In the genomic region with DNA sequence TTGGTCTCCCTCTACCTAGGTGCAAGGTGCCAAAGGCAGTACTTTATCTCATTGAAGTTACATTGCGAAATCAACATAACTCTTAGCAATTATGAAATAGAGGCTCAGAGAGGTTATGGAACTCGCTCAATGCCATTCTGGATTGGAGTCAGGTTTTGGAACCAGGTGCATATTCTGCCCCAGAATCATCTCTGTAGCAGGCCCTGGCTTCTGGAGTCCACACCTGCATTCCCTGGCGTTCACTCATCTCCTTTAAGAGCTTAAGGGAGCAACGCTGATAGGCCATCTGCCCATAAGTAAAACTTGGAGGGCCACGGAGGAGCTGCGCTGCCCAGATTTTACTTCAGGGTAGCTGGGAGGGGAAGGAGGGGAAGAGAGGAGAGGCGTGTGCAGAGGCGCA, we compare ENCODE assay signal across 10 mouse cellular contexts. TPM values are rescaled to one million over a fixed set of nuclear protein-coding genes. Genes with fewer than 3 reads are reported as not detected.
DNase-seq lines count a peak whose midpoint lies in the region; ATAC-seq and TF ChIP-seq lines count a peak whose summit lies in the region.
"Had no signal": no experiment of that assay in that cellular context is flagged by ENCODE, and none has a peak within 500 bp of the region (broad histone marks: within the 10 kb centered on the region; RNA-seq: fewer than 3 reads in every experiment).

No protein-coding gene starts in this region.

- ATAC-seq in heart, embryonic 12.5 days (ENCODE audit: insufficient number of reproducible peaks, low FRiP score) = no peak
- ATAC-seq in intestine, embryonic 15.5 days = peak; percentile 22
- peak; percentile 43 for ATAC-seq in lung, postnatal 0 days

- H3K4me1 ChIP-seq in heart, embryonic 12.5 days (replicated peaks) = peaks cover 48% of the 10 kb centered on the region
- peaks cover 35% of the 10 kb centered on the region for H3K4me1 ChIP-seq in intestine, embryonic 15.5 days (replicated peaks)
- peaks cover 22% of the 10 kb centered on the region for H3K4me1 ChIP-seq in lung, postnatal 0 days (ENCODE audit: insufficient read depth, low read depth, low read length)

- peaks cover 19% of the 10 kb centered on the region for H3K36me3 ChIP-seq in heart, embryonic 12.5 days
- peaks cover 13% of the 10 kb centered on the region for H3K36me3 ChIP-seq in intestine, embryonic 15.5 days
- H3K36me3 ChIP-seq in lung, postnatal 0 days (ENCODE audit: insufficient read depth, low read length) = peaks cover 13% of the 10 kb centered on the region; the same call in 1 of the 2 replicates

- H3K9ac ChIP-seq in heart, embryonic 12.5 days = no peak overlapping the region
- 0 out of 2 replicates have a peak overlapping the region, but pooled peaks have one; percentile 2 for H3K9ac ChIP-seq in intestine, embryonic 15.5 days
- no peak overlapping the region for H3K9ac ChIP-seq in lung, postnatal 0 days (replicated peaks; ENCODE audit: low read depth)

- H3K9me3 ChIP-seq in heart, embryonic 12.5 days (replicated peaks) = no peaks in the 10 kb centered on the region
- no peaks in the 10 kb centered on the region for H3K9me3 ChIP-seq in intestine, embryonic 15.5 days
- H3K9me3 ChIP-seq in lung, postnatal 0 days (ENCODE audit: low read length) = no peaks in the 10 kb centered on the region
- H3K9me3 ChIP-seq: megakaryocyte, embryonic 14.5 days had no signal

- no peak overlapping the region; the same call in 1 of the 2 replicates for H3K4me3 ChIP-seq in heart, embryonic 12.5 days
- no peak overlapping the region for H3K4me3 ChIP-seq in intestine, embryonic 15.5 days (replicated peaks)
- no peak overlapping the region for H3K4me3 ChIP-seq in lung, postnatal 0 days (ENCODE audit: low read depth, low read length)

- TF ChIP-seq EP300 in lung, postnatal 0 days (IDR thresholded peaks at IDR 0.05) = peak; percentile 65; the same call in 1 of the 2 replicates

- DNase-seq in heart, postnatal 4 days = no peak
- DNase-seq in MEL-GATA-1-ER (ENCODE audit: extremely low read depth, low read depth) = peak; percentile 35
- DNase-seq in lung, postnatal 0 days (ENCODE audit: low spot score) = peak; percentile 83
- DNase-seq in layer of hippocampus, adult 9-10 months (ENCODE audit: low spot score) = no peak
- DNase-seq in layer of hippocampus, adult 18-20 months (ENCODE audit: low spot score in 2 of 2) = no peak
- no peak for DNase-seq in adrenal gland, postnatal 10 days
- DNase-seq: kidney, adult 11 months had no signal

- H3K27ac ChIP-seq in heart, embryonic 12.5 days (ENCODE audit: poor library complexity, severe bottlenecking) = peak overlapping the region; percentile 82
- H3K27ac ChIP-seq in intestine, embryonic 15.5 days = peak overlapping the region; percentile 90
- H3K27ac ChIP-seq in lung, postnatal 0 days (ENCODE audit: low read length) = peak overlapping the region; percentile 89

- 82% methylated on average over 8 of the region's 8 CpGs for WGBS in heart, embryonic 12.5 days
- WGBS in intestine, embryonic 15.5 days = 72% methylated on average over 8 of the region's 8 CpGs
- 55% methylated on average over 8 of the region's 8 CpGs for WGBS in lung, postnatal 0 days

- no peaks in the 10 kb centered on the region for H3K27me3 ChIP-seq in heart, embryonic 12.5 days (replicated peaks)
- no peaks in the 10 kb centered on the region for H3K27me3 ChIP-seq in intestine, embryonic 15.5 days (replicated peaks)
- H3K27me3 ChIP-seq in lung, postnatal 0 days (replicated peaks; ENCODE audit: insufficient read depth, low read length) = no peaks in the 10 kb centered on the region
- H3K27me3 ChIP-seq: megakaryocyte, embryonic 14.5 days had no signal

- H3K4me2 ChIP-seq in heart, embryonic 12.5 days = peak overlapping the region; percentile 84
- H3K4me2 ChIP-seq in intestine, embryonic 15.5 days (replicated peaks) = peak overlapping the region; percentile 57
- H3K4me2 ChIP-seq in lung, postnatal 0 days (replicated peaks; ENCODE audit: low read depth, low read length) = peak overlapping the region; percentile 27; the same call in 1 of the 2 replicates

- no peak for TF ChIP-seq CTCF in lung, postnatal 0 days (IDR thresholded peaks at IDR 0.05)

RNA-seq across cellular contexts. Expression of a gene that starts 2.7 kb away (rescaled TPM):
- polyA plus RNA-seq in heart, embryonic 12.5 days (2016; fragmentation: Nextera tagmentation; extraction: Ambion mirVana) = 74.3 and 80.0 TPM in 2 replicates
- 10 to 100 TPM; 63.8 to 69.8 TPM for total RNA-seq in heart, postnatal 4 days (2021)
- 156 and 161 TPM in 2 replicates for polyA plus RNA-seq in intestine, embryonic 15.5 days (2015; fragmentation: Nextera tagmentation; extraction: Ambion mirVana)
- polyA plus RNA-seq in lung, postnatal 0 days (2015; fragmentation: Nextera tagmentation; extraction: Ambion mirVana) = 110 and 111 TPM in 2 replicates
- 10 to 100 TPM; 31.5 to 33.7 TPM for total RNA-seq in layer of hippocampus, adult 18-20 months (2021)
- 100 to 1,000 TPM; 110 to 122 TPM for total RNA-seq in adrenal gland, postnatal 10 days (2021)

RNA-seq across cellular contexts. Expression of a gene that starts 7.8 kb away (rescaled TPM):
- 53.6 and 59.9 TPM in 2 replicates for polyA plus RNA-seq in heart, embryonic 12.5 days (2016; fragmentation: Nextera tagmentation; extraction: Ambion mirVana)
- total RNA-seq in heart, postnatal 4 days (2021) = 10 to 100 TPM; 28.2 to 31.1 TPM
- 70.5 and 71.5 TPM in 2 replicates for polyA plus RNA-seq in intestine, embryonic 15.5 days (2015; fragmentation: Nextera tagmentation; extraction: Ambion mirVana)
- 32.8 and 35.6 TPM in 2 replicates for polyA plus RNA-seq in lung, postnatal 0 days (2015; fragmentation: Nextera tagmentation; extraction: Ambion mirVana)
- 10 to 100 TPM; 26.4 to 26.9 TPM for total RNA-seq in layer of hippocampus, adult 18-20 months (2021)
- total RNA-seq in adrenal gland, postnatal 10 days (2021) = 10 to 100 TPM; 40.3 to 46.7 TPM

RNA-seq across cellular contexts. Expression of a gene that starts 8.1 kb away (rescaled TPM):
- polyA plus RNA-seq in heart, embryonic 12.5 days (2016; fragmentation: Nextera tagmentation; extraction: Ambion mirVana) = 0.31 and 0.43 TPM in 2 replicates
- under 1 TPM; 0.19 to 0.25 TPM for total RNA-seq in heart, postnatal 4 days (2021)
- polyA plus RNA-seq in intestine, embryonic 15.5 days (2015; fragmentation: Nextera tagmentation; extraction: Ambion mirVana) = 0.15 and 0.43 TPM in 2 replicates
- 0.12 and 0.21 TPM in 2 replicates for polyA plus RNA-seq in lung, postnatal 0 days (2015; fragmentation: Nextera tagmentation; extraction: Ambion mirVana)
- total RNA-seq in layer of hippocampus, adult 18-20 months (2021) = under 1 TPM; 0.52 to 0.53 TPM
- under 1 TPM; 0.42 to 0.58 TPM for total RNA-seq in adrenal gland, postnatal 10 days (2021)

RNA-seq across cellular contexts. Expression of a gene that starts 13.8 kb away (rescaled TPM):
- polyA plus RNA-seq in heart, embryonic 12.5 days (2016; fragmentation: Nextera tagmentation; extraction: Ambion mirVana) = 7.0 and 8.0 TPM in 2 replicates
- total RNA-seq in heart, postnatal 4 days (2021) = 1 to 10 TPM; 6.3 to 6.9 TPM
- 61.6 and 76.4 TPM in 2 replicates for polyA plus RNA-seq in intestine, embryonic 15.5 days (2015; fragmentation: Nextera tagmentation; extraction: Ambion mirVana)
- polyA plus RNA-seq in lung, postnatal 0 days (2015; fragmentation: Nextera tagmentation; extraction: Ambion mirVana) = 15.0 and 18.3 TPM in 2 replicates
- 10 to 100 TPM in 1 of 2 experiments, 1 to 10 TPM in 1; 9.3 to 11.1 TPM for total RNA-seq in layer of hippocampus, adult 18-20 months (2021)
- 10 to 100 TPM; 16.7 to 19.5 TPM for total RNA-seq in adrenal gland, postnatal 10 days (2021)

RNA-seq across cellular contexts. Expression of a gene that starts 37.2 kb away (rescaled TPM):
- 0.49 and 0.64 TPM in 2 replicates for polyA plus RNA-seq in heart, embryonic 12.5 days (2016; fragmentation: Nextera tagmentation; extraction: Ambion mirVana)
- not detected for total RNA-seq in heart, postnatal 4 days (2021)
- polyA plus RNA-seq in intestine, embryonic 15.5 days (2015; fragmentation: Nextera tagmentation; extraction: Ambion mirVana) = 31.7 and 33.2 TPM in 2 replicates
- polyA plus RNA-seq in lung, postnatal 0 days (2015; fragmentation: Nextera tagmentation; extraction: Ambion mirVana) = 26.8 and 33.0 TPM in 2 replicates
- total RNA-seq in layer of hippocampus, adult 18-20 months (2021) = under 1 TPM; 0.25 to 0.72 TPM
- 1 to 10 TPM in 1 of 2 experiments, under 1 TPM in 1; 0.93 to 1.1 TPM for total RNA-seq in adrenal gland, postnatal 10 days (2021)

Comparison
In these comparisons a context has a peak if more than half of its experiments do, and no peak if none do; other contexts are left out.
1. H3K4me2 ChIP-seq: peak in every context shown above with its lines; median percentile 84 in heart, embryonic 12.5 days; 57 in intestine, embryonic 15.5 days; 27 in lung, postnatal 0 days.
2. DNase-seq: peak in MEL-GATA-1-ER (single experiment) and lung, postnatal 0 days (single experiment); none in heart, postnatal 4 days (single experiment), layer of hippocampus, adult 9-10 months (single experiment), layer of hippocampus, adult 18-20 months (0 of 2) and adrenal gland, postnatal 10 days (single experiment).
3. Peak in every context shown above with its lines, with median percentiles within 50 percentile points of each other: H3K27ac ChIP-seq.